Mouse (Mus musculus): ENCODE measurements around the gene Acot12.

DNA sequence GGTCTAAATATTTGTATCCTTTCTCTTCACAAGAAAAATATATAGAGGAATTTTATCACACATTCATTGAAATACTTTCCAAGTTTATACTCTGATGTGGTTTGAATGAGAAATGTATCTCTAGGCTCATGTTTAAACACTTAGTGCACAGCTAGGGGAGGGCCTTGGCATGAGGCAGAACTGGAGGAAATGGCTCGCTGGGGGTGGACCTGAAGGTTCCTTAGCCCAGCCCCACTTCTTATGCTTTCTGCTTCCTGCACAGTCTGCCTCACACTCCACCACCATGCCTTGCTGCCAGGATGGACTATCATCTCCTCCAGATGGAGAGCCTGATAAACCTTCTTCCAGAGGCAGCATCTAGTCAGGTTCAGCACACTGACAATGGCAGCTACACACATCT is 50.7 kb downstream of the Acot12 start:
- no peak for TF ChIP-seq CTCF (IDR thresholded peaks at IDR 0.05; ENCODE audit: borderline replicate concordance, control insufficient read depth, extremely low read depth, insufficient read depth, low read length, poor library complexity)
- TF ChIP-seq POLR2A (IDR thresholded peaks at IDR 0.05; ENCODE audit: control insufficient read depth, extremely low read depth, insufficient read depth, low read length, poor library complexity): no peak
